Mouse (Mus musculus) midbrain, embryonic 14.5 days (tissue): Measurements from ENCODE around the gene Stard9. TPM values are rescaled to one million over a fixed set of nuclear protein-coding genes. Genes with fewer than 3 reads are reported as not detected.

Source experiments
- ATAC-seq: fragments of 200-750 bp; cut with Nextera tagmentation; 2 replicates; pipeline ENCODE4 v1.8.0; 2017; ENCODE audit warnings: moderate number of reproducible peaks, moderate library complexity; ENCODE audit not compliant: low FRiP score, low TSS enrichment
- DNase-seq: peaks from one replicate; pipeline ENCODE4 v3.0.0-alpha.2; 2015
- H3K27ac ChIP-seq: fragments of 300-500 bp; sonication (generic); replicated peaks from 2 replicates; pipeline ENCODE4 v1.5.1; 2014; ENCODE audit warnings: mild to moderate bottlenecking, low read depth, low read length, moderate library complexity
- H3K27me3 ChIP-seq: fragments of 300-500 bp; sonication (generic); 2 replicates; pipeline ENCODE4 v1.6.1; 2014; ENCODE audit warnings: low read length, control low read depth, mixed read lengths; ENCODE audit not compliant: control insufficient read depth, insufficient read depth
- H3K36me3 ChIP-seq: fragments of 300-500 bp; sonication (generic); 2 replicates; pipeline ENCODE4 v1.6.1; 2014; ENCODE audit warnings: low read length, control low read depth; ENCODE audit not compliant: control insufficient read depth, insufficient read depth
- H3K4me1 ChIP-seq: fragments of 300-500 bp; sonication (generic); 2 replicates; pipeline ENCODE4 v1.6.1; 2014; ENCODE audit warnings: mild to moderate bottlenecking, antibody characterized with exemption, low read length, control low read depth; ENCODE audit not compliant: control insufficient read depth, insufficient read depth
- H3K4me2 ChIP-seq: fragments of 300-500 bp; sonication (generic); 2 replicates; pipeline ENCODE4 v1.6.1; 2014; ENCODE audit warnings: mild to moderate bottlenecking, low read length, moderate library complexity
- H3K4me3 ChIP-seq: fragments of 300-500 bp; sonication (generic); replicated peaks from 2 replicates; pipeline ENCODE4 v1.5.1; 2014; ENCODE audit warnings: low read depth, low read length
- H3K9ac ChIP-seq: fragments of 300-500 bp; sonication (generic); replicated peaks from 2 replicates; pipeline ENCODE4 v1.6.1; 2014; ENCODE audit warnings: mild to moderate bottlenecking, low read length, moderate library complexity
- H3K9me3 ChIP-seq: fragments of 300-500 bp; sonication (generic); 2 replicates; pipeline ENCODE4 v1.6.1; 2016; ENCODE audit warnings: low read length, control low read depth, mixed read lengths; ENCODE audit not compliant: control insufficient read depth
- WGBS: fragments of 180-500 bp; shearing (Covaris S2); extraction: QIAGEN DNeasy Blood & Tissue Kit; methylation state at CpG from one replicate; pipeline ENCODE4 v1.1.7; 2014; 5-methylcytosine and 5-hydroxymethylcytosine counted together
- polyA plus RNA-seq: library from polyadenylated mRNA; unstranded; fragments of >200 nt; fragmentation: Nextera tagmentation; extraction: Ambion mirVana; gene quantifications from 2 replicates; pipeline ENCODE4 v1.2.1, GENCODE M21; 2014

The Stard9 gene
- 4.7 and 4.8 TPM in 2 replicates for polyA plus RNA-seq

DNA sequence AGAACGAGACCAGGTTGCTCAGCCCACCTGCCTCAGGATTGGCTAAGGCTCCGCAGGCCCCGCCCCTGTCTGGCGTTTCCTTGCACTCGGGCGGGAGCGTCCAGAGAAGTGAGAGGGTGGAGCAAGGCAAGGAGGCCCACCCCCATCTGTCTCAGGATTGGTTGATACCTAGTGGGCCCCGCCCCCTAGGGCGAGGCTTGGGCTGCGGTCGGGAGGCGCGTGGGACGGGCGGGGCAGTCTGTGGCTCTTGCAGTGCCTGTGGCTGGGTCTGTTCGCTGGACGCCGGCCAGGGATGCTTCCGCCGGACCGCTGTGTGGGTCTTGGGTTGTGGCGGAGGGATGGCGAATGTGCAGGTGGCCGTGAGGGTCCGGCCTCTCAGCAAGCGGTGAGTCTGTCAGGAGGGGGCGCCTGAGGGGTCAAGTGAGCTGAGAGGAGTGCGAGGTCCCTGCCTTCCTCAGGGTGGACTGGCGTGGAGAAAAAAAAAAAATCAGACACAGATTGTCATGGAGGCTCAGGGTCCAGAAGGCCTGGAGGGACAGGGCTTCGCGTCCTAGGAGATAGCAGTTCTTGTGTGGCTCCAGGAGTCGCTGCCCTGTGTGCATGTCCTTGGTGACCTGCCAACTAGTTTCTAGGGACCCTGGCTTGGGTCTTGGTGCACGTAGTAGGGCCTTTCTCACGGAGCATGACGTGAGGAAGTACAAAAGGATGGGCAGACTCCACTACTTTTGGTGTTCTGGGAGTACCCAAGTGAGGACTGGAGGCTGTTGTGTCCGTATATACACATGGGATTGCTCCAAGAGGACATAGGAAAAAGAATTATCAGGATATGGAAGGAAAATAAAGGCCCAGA, at the start of gene Stard9:
Gene Stard9 (plus strand): TSS at position 236 of the 850 bp plus-strand sequence.
- H3K27me3 ChIP-seq: no peaks in the 10 kb centered on the region
- peak within 1 kb of the TSS; percentile 55 for H3K4me3 ChIP-seq
- ATAC-seq (peak; percentile 100), DNase-seq (peak; percentile 99)
- H3K9me3 ChIP-seq: no peaks in the 10 kb centered on the region
- H3K27ac ChIP-seq: peak within 1 kb of the TSS; percentile 71
- WGBS: 2% methylated on average over 35 of the region's 36 CpGs
- H3K9ac ChIP-seq: peak within 1 kb of the TSS; percentile 70
- peaks cover 8% of the 10 kb centered on the region; the same call in 1 of the 2 replicates for H3K4me1 ChIP-seq
- no peaks in the 10 kb centered on the region for H3K36me3 ChIP-seq
- H3K4me2 ChIP-seq: peak within 1 kb of the TSS; percentile 63

DNA sequence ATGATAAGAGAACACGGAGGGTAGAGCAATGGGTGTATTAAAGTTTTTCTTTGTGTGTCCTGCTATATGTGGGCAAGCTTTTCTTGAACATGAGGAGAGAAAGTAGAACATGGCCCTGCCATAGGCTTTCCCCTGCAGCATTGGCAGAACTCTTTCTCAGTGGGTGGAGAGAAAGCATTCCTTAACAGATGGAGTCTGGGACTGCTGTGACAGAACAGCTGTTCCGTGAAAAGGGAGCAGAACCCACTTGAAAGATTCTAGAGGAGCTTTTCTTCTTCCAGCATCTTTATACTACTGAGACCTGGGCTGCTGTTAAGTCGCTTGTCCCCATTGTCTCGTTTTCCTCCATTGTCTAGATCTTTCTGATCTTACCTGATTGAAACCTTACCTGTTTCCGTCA, 39.2 kb upstream of the Stard9 start:
- Histone ChIP-seq H3K9me3 (no peaks in the 10 kb centered on the region), H3K4me1 (no peaks in the 10 kb centered on the region), H3K4me2 (no peak overlapping the region), H3K4me3 (no peak overlapping the region), H3K27me3 (no peaks in the 10 kb centered on the region), H3K9ac (no peak overlapping the region), H3K36me3 (peaks cover 49% of the 10 kb centered on the region), H3K27ac (no peak overlapping the region)
- no peak for ATAC-seq
- WGBS: 86% methylated on average over 5 of the region's 5 CpGs
- DNase-seq: no peak

DNA sequence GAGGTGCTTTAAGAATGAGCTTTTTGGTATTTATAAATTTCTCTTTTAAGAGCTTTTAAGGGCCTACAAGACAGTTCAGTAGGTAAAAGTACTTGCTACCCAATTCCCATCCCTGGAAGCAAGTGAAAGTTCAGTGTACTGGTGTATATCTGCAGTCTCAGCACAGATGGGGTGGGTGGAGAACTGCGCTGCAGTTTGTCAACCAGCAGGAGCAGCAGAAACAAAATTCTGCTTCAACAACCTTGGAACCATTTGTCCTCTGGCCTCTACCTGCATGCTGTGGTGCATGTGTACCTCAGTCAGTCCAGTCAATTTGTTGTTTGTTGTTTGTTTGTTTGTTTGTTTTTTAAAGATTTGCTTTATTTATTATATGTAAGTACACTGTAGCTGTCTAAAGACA, 36.7 kb upstream of the Stard9 start:
- 100% methylated on average over 1 of the region's 1 CpGs for WGBS
- H3K4me3 ChIP-seq: no peak overlapping the region
- no peak overlapping the region for H3K27ac ChIP-seq
- H3K27me3 ChIP-seq: no peaks in the 10 kb centered on the region
- H3K9me3 ChIP-seq: no peaks in the 10 kb centered on the region
- H3K4me2 ChIP-seq: no peak overlapping the region
- H3K36me3 ChIP-seq: peaks cover 52% of the 10 kb centered on the region
- H3K4me1 ChIP-seq: no peaks in the 10 kb centered on the region
- no peak for DNase-seq
- H3K9ac ChIP-seq: no peak overlapping the region
- ATAC-seq: no peak

- Histone ChIP-seq H3K4me1 (no peaks in the 10 kb centered on the region), H3K36me3 (peaks cover 62% of the 10 kb centered on the region), H3K9me3 (no peaks in the 10 kb centered on the region), H3K27ac (no peak overlapping the region), H3K9ac (no peak overlapping the region), H3K4me3 (no peak overlapping the region), H3K27me3 (no peaks in the 10 kb centered on the region), H3K4me2 (no peak overlapping the region)
- DNase-seq: no peak
- 96% methylated on average over 2 of the region's 2 CpGs for WGBS
- ATAC-seq: no peak
Observed at GRCm38 (mm10) chr2:120597734-120598133, 31.2 kb upstream of the Stard9 start.

DNA sequence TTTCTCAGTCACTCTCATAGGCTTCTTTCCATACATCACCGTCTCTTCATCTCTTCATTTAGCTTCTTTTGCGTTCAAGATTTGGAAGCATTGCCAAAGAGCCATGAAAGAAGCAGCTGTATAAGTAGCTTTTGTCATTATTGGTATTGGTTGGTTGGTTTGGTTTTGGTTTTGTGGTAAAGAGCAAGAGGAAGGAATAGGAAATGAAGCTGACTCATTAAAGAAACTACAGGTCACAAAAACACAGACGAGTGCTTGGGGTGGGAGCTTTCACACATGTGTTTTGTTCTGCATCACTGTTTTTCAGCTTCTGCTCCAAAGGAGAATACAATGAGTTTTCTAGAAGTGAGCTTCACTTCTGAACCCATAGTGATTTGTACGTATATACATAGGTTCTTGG, 29.4 kb upstream of the Stard9 start:
- Histone ChIP-seq H3K27ac (no peak overlapping the region), H3K27me3 (no peaks in the 10 kb centered on the region), H3K4me2 (no peak overlapping the region), H3K9ac (no peak overlapping the region), H3K9me3 (no peaks in the 10 kb centered on the region), H3K4me1 (no peaks in the 10 kb centered on the region), H3K36me3 (peaks cover 64% of the 10 kb centered on the region), H3K4me3 (no peak overlapping the region)
- WGBS: 96% methylated on average over 4 of the region's 4 CpGs
- no peak for ATAC-seq
- no peak for DNase-seq

DNA sequence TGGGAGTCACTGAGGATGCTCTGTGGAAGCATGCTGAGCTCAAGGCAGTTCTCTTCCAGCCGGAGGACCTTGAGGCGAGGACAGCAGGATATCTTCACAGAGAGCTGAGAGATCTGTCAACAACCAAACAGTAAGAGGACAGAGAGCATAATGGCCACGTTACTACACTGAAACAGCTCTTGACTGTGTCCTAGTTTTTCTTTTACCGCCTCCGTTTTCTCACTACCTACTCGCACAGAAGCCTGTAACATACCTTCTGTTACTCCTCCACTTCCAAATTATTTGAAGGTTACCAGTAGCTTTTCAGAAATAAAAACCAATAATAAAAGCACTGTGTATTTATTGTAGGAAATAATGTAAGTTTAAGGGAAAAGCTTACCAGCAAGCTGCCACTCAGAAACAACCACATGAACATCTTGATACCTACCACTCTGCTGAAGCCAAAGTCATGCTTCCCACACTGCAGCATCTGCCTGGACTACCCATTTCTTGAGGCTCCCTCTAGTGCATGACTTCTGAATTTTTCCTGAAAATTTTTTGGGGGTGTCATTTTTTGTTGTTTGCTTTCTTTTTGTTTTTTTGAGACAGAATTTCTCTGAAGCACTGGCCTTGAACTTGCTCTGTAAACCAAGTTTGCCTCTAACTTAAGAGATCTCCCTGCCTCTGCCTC, 22.8 kb upstream of the Stard9 start:
- no peaks in the 10 kb centered on the region for H3K27me3 ChIP-seq
- peaks cover 7% of the 10 kb centered on the region for H3K4me1 ChIP-seq
- 88% methylated on average over 6 of the region's 6 CpGs for WGBS
- DNase-seq (peak; percentile 25), ATAC-seq (no peak)
- no peak overlapping the region for H3K9ac ChIP-seq
- H3K9me3 ChIP-seq: no peaks in the 10 kb centered on the region
- H3K4me3 ChIP-seq: no peak overlapping the region
- H3K27ac ChIP-seq: no peak overlapping the region
- H3K4me2 ChIP-seq: no peak overlapping the region
- peaks cover 27% of the 10 kb centered on the region for H3K36me3 ChIP-seq

DNA sequence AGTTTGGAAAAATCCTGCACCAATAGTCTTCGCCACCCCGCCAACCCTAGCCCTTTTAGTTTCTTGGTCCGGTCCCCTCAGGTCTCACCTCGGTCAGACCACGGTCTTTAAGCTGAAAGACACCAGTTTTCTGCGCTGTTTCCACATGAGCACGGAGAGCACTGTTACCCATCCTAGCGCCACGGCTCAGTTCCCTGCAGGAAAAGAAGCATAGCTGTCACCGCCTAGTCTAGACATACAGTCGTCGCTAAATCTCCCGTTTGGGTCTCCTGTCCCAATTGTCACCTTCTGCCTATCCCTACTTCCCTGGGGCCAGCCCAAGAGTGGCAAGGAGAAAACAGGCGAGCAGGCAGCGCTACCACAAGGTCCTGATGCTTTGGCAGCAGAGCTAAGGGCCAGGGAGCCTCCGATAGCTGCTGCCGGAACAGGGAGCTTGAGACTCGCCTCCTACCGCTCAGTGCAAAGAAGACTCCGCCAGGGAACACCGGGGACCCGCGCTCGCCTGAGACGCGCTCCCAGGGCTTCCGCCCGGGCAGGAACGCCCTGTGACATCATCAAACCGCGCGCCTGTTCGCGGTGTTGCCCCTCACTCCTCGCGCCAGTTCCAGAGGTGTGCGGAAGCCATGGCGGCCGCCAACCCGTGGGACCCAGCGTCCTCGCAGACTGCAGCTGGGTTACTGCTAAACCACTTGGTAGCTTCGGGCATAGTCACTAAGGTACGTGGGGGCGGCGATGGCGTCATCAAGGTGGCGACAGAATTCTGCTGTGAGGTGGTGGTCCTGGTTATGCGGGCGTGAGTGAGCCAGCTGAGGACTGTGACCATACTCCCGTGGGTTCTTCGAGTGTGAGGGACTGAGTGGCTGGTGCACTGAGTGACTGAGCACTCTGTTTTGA, 19.8 kb upstream of the Stard9 start, which contains the start of the genes Haus2 and Lrrc57:
Gene Haus2 (plus strand): TSS at position 554 of the 894 bp plus-strand sequence.
Gene Lrrc57 (minus strand): TSS at position 691 of the 894 bp plus-strand sequence.
- H3K4me3 ChIP-seq: peak within 1 kb of the TSS; percentile 83
- H3K27me3 ChIP-seq: no peaks in the 10 kb centered on the region
- H3K9ac ChIP-seq: peak within 1 kb of the TSS; percentile 81
- peak within 1 kb of the TSS; percentile 87 for H3K4me2 ChIP-seq
- H3K27ac ChIP-seq: peak within 1 kb of the TSS; percentile 86
- ATAC-seq (peak; percentile 97), DNase-seq (peak; percentile 95)
- H3K9me3 ChIP-seq: no peaks in the 10 kb centered on the region
- peaks cover 7% of the 10 kb centered on the region for H3K4me1 ChIP-seq
- H3K36me3 ChIP-seq: peaks cover 30% of the 10 kb centered on the region
- under 1% methylated on average over 52 of the region's 52 CpGs for WGBS
